Mouse (Mus musculus) testis, postnatal 10 days (tissue): ENCODE data around the gene 1110004F10Rik.
"Not testable (repeated sequence)": the region's sequence is repeated elsewhere in the genome, so short reads cannot be mapped to it uniquely, and the experiment has no call there.

ENCODE experiments used
- DNase-seq: peaks from one replicate; pipeline ENCODE4 v3.0.0; 2021; ENCODE audit warnings: low spot score

The 1110004F10Rik gene

DNA sequence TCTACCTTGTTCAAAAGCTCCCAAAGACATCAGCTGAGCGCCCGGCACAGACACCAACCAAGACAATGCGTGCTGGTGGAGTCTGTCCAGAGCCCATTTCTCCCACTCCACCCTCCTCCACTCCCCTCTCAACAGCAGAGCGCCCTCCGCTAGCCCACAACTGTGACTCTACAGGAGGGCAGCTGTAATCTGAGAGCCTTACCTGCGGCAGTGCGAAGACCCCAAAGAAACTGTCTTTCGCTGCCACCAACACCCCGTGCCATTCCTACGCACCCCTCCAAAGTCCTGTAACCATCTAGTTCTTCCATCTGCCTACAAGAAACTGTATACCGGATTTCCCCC lies at the start of gene 1110004F10Rik:
Gene 1110004F10Rik, plus strand, starts transcription at position 202 of the 342 bp plus-strand sequence.
- DNase-seq, result no peak

DNA sequence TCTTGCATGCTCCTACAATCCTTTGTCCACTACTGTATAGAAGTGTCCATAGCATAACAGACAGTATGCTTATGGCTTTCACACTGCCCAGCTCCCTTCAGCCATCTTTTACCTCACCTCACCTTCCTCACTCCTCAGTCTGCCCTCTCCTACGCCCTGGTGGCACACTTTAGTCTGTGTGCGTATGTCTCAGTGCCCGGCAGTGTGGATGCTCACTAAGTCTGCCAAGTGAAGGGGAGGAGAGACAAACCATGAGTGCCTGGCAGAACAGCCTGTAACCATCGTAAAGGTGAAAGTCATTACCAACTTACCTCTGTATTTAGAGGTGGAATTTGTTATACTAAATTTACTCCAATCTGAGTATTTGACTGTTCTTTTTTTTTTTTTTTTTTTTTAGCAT lies 36.5 kb upstream of the 1110004F10Rik start:
- no peak for DNase-seq

DNA sequence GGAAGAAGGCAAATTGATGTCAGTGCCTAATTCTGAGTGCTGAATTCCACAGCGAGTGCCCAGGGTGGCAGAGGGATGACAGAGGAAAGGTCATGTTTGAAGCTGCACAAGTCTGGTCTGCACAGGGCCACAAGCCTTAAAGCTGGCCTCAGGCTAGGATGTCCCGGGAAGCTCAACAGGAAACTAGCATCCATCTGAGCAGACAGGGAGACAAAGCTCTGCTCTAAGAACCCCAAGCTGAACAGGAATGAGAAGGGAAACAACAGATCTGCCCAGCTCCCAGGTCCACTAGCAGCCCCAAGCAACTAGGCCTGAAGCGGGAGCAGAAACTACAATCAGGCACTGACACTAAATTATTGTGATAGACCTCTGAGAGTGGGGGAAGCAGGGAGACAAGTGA lies 9.2 kb upstream of the 1110004F10Rik start:
- no peak for DNase-seq

DNA sequence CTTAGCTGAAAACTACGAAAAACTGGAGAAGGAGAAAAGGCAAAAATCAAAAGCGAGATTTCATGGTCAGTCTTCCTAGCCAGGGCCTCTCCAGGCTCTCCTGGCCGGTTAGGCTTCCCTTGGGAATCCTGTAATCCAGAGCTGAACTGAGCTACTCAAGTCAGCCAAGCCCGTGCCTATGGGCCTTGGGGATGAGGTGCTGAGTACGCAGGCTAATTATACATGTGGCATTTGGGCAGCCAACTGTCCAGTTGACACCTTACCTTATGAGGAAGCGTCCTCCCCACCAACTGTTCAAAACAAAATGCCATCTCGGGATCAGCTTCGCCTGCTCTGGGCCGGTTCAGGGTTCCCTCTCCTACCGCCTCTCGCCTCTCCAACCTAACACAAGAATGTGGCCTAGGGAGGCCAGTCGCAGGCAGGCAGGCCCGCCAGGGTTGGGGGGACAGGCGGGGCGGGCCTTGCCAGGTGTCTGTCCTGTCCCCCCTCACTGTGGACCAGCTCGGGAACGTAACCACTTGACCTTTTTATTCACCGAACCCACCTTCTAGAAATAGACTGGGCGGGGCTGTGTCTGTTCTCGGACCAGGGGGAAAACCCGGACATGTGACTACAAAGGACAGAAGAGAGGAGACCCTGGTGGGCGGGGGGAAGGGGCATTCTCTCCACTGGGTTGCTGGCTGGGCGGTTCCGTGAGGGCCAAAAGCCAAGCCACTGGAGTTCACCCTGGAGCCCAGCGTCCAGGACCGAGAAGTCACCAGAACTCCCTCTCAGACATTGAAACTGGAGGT lies 8.4 kb upstream of the 1110004F10Rik start:
- DNase-seq, result peak; percentile 69

DNA sequence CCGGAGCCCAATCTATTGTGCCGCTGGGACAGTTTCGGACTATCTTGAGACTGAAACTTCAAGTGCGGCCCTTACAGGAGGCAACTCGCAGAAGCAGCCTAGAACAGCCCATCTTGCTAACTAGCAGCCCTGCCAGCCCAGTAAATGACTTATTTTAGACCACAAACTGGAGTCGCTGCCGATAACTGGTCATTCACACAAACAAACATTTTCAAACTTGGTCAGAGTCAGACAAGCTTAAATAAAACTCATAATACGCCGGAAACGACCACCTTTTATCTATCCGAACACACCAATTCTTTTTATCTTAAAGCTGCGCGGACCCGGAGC lies 7.8 kb upstream of the 1110004F10Rik start:
- no peak for DNase-seq

DNA sequence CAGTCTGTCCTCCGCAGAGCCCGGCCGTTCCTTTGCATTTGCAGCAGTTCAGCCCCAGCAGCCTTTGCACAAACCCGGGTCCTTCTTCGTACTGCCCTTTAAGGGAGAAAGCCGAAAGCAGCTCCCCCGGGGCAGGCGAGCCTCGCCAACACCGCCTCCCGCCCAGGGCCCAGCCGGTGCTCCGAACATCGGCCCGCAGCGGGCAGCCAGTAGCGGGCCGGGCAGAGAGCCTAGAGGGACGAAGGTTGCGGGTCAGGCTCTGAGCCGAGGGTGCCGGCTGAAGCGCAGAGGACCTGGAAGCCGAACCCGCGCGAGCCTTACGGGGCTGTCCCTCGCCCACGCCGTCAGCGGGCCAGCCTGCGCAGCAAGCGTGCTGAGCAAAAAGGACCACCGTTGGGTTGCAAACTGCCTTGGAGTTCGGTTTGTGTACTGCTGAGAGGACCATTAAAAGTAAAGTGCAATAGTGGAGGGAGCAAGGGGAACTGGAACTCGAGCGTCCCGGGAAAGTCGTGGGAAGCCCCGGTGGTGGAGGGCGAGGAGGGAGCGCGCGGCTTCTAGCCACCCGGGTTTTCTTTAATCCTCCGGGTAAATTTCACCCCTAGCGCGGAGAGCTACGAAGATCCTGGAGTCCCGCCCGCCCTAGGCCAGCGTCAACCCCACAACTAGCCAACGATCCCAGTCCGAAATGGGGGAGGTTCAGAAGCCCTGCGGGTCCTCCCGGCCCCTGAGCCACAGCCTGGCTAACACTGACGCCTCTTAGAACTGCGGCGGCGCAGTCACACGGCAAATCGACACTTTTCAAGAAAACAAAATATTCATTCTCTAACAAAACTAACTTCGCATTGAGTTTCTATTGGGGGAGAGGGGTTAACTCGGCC lies 7.2 kb upstream of the 1110004F10Rik start:
- DNase-seq, result peak; percentile 75

DNA sequence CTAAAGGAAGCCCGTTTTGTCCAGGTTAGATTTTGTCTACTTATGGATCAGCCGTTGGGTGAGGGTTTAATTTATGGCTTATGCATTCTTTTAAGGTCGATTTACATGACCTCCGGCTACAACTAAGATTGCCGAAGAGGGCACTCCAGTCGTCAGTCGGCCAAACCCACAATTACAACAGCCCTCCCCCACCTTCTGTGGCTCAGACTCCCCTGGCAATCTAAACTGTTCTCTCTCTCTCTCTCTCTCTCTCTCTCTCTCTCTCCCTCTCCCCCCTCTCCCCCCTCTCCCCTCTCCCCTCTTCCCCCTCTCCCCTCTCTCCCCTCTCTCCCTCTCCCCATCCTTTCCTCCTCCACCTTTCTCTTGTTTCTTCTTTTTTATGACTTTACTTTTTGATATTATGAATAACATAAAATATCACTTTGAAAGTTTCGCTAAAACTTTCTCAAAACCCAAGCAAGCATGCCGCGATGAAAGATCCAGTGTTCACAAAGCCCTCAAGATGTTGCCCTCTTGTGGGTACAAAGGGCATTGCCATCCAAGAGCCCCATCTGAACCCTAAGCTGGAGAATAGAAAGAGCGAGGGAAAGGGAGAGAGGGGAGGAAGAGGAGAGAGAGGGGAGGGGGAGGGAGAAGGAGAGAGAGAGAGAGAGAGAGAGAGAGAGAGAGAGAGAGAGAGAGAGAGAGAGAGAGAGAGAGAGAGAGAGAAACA lies 6.4 kb upstream of the 1110004F10Rik start:
- peak; percentile 82 for DNase-seq

DNA sequence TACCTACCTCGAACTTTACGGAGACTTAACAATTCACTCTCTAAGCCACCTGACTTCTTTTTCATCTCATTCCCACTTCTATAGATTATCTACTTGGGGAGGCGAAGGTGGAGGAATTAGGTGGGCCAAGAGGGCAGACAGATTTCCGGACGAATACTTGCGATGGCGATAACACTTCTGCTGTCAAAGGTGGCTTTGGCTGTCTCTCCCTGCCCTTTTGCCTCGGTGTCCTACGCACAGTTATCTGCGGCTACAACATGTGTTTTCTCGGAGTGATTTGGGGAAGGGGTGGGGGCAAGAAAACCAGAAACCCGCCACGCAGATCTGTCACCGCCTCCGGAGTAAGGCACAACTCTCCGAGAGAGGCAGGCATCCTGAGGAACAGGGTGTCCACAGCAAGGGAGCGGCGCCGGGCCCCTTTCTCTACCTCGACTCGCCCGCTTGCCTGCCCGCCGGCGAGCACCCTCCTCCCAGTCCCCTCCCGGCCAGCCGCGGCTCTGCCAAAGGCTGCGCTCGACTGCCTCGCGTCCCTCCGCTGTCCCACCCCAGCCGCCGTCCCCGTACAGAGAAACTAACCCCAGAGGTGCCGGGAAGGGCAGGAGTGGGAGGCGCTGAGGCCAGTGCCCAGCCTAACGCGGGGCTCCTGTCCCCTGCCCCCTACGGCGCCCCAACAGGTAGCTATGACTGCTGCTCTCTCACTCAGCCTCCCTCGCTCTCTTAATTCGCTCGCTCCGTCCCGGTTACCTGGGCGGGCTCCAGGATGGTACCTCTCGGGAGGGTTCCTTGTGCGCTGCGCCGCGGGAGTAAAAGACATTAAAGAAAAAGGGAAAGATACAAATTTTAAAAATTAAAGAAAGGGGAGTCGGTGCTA lies 5.6 kb upstream of the 1110004F10Rik start:
- peak; percentile 78 for DNase-seq

DNA sequence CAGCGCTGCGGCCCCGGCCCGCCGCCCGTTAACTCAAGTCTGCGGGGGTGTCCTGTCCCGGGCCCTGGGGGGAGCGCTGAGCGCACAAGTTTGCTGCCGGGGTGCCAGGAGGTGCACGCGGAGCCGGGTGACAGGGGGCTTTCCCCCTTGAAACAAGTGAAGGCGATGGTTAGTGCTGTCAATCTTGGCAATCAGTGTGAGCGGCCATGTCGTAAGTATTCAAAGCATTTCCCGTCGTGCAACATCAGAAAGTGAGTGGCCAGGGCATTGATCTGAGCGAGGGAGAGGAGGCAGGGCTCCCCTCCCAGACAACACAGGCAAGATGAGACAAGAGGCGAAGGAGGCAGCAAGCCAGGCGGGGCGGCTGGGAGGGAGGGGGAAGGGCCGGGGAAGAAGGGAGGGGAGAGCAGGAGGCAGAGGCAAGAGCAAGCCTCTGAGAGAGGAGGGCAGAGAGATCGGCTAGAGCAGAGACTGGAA lies 4.9 kb upstream of the 1110004F10Rik start:
- peak; percentile 71 for DNase-seq

DNA sequence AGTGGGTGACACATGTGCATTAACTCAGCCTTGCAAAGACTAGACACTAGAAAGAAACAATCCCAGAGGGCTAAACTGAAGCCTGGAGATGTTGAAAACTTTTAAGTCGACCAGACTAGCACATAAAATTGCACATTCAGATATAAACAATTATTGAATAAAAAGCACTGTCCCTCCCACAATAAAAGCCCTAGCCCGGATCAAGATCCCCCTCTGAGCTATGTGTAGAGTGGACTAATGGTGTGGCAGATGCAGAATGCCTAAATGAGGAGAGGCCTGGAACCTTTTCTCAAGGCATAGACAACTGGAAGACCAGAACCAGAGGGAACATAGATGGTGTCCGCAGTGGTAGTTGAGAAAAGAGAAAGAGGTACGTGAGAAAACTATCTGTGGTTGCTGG lies 3.7 kb upstream of the 1110004F10Rik start:
- no peak for DNase-seq

DNA sequence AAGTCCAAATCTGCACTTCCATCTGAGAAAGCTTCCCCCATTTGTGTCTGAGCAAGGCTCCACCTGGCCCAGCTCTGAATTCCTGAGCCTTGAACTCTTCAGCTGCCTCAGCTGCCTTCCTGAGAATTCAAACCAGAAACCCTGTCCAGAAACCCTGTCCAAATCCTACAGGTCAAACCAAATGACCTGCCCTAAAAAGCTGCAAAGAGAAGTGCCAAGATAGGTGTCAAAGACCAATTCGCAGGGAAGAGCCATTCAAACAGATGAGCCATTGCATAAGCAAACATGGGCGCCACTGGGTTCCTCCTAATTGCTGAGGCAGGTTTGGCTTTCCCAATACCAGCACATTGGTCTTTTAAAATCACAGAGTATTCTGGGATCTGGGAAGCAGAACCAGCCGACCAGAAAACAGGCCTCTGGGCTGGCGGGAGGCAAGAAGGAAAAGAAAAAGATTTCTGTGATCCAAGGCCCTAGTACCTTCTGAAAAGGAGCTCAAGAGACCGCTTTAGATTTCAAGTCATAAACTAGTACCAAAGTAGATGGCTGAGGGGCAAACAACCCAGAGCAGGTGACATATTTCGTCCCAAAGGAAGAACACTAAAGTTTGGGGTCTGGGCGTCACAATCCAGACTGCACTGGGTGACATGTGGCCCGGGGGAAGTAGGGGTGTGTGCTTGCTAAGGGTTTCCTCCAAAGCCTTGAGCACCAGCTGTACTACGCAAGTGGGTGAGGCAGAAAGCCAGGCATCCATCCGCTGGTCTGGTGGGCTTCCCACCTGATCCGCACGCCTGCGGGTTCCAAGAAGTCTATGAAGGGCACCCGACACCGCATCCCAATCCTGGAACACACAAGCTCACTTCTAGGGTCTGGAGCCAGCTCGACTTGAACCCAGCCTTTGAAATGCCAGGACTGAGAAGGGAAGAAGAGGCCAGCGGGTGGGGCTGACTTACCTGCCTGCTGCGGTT lies 2.3 kb upstream of the 1110004F10Rik start:
- no peak for DNase-seq

DNA sequence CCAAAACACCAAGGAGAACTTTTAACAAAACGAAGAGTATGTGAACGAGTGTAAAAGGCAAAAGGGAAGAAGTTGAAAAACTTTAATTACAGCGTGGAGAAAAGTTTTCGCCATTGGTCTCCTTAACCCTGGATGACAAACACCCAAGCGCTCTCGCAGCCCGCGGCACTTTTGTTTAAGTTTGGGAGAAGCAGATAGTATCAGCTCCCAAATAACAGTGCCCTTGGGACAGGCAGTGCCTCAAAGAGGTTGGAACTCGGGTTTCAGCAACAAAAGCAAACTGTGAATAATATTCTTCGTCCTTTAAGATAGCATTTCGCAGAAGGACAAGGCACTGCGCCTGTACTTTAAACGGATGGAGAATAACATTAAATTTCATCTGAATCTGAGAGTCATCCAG lies 1.2 kb upstream of the 1110004F10Rik start:
- no peak for DNase-seq

DNA sequence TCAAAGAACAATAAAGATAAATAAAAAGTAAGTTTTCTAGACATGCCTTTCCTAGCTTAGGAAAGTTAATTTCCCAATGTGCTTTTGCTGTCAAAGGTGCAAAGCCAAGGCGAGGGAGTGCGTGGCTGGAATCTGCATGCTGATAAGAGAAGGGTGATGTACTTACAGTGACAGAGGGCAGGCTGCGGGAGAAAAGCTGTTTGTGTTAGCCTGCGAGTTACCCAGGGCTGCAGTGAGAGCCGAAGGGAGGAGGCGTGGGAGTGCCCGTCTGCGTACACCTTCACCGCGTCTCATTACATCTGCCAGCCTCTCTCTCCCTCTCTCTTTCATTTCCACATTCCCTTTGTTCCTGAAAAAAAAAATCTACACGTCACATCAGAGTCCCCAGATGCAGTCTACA lies 686 bp upstream of the 1110004F10Rik start, which contains the start of gene Sox6:
Gene Sox6, minus strand, starts transcription at position 286 of the 400 bp plus-strand sequence.
- DNase-seq, result peak; percentile 67

DNA sequence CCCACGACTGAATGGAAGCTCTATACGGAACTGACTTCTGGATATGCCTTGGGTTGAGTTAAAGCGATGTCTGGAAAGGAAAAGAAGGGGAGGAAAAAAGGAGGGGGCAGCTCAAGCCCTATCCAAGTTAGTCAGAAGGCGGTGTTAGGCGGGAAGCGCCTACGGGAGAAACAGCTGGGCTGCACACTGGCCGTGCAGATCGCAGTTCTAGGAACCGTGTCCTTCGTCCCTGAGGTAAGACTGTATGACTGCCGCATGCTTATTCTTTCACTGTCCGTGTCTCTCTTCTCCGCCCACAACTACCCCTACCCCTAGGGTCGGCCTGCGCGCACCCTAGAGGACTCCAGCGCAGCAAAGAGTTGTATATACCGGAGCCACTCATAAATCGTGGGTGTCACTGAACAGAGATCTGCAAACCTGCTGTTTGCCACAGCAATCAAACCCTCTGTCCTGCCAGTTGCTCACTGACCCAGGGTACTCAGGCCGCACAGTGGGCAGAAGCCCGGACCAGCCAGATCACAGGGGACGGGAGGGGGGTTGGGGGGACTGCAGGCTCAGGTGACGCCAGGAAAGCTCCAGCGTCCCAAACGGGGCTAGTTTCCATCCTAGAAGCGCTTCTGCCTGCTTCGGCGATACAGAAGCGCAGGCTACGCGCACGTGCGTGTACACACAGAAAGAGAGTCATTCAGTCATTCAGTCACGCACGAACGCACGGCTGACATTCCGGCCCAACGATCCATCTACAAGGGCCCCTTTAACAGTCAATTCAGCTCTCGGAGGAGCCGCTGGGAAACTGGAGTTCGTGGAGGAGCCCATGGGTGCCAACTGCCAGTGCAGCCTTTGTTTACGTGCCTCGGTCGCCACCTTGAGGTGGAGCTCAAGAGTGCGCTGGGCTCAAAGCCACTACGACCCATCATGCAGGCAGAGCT lies 605 bp downstream of the 1110004F10Rik start:
- peak; percentile 88 for DNase-seq

DNA sequence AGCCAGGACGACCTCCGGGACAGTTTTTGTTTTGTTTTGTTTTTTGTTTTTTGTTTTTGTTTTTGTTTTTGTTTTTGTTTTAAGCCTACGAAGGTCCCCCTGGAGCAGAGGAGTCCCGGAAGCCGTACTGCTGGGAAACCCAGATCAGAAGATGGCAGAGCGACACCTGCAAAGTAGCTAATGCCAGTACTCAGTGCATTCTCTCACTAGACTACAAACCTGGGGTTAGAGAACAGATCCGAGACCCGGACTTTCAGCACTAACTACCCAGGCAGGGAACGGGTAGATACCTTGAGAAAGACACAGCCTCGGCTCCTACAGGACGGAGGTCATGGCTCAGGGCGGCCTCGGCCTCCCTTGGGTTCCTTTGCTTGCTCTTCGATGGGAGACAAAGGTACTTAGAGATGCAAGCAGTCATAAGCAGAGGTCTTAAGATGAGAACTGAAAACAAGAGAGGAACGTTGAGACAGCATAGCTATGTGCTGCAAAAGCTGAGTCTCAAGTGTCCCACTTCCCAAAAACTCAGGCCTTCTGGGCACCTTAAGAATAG lies 1.3 kb downstream of the 1110004F10Rik start:
- no peak for DNase-seq

DNA sequence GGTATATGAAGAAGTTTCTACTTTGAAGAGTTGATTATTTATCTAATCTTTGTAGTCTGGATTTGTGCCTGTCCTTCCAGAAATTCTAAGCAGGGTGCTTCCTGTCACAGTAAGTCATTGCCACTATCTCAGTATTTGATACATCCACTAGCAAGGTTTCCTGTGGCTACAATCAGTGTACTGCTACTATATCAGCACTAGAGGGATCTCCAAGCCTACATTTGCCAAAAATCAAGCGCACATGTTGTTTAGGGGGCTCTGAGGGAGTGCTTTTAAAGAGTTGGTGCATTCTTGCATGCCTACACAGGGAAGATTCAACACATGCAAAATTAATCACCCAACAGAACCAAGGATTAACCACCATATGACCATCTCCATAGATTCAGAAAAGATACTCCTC lies 21.5 kb downstream of the 1110004F10Rik start:
- DNase-seq, result no peak

DNA sequence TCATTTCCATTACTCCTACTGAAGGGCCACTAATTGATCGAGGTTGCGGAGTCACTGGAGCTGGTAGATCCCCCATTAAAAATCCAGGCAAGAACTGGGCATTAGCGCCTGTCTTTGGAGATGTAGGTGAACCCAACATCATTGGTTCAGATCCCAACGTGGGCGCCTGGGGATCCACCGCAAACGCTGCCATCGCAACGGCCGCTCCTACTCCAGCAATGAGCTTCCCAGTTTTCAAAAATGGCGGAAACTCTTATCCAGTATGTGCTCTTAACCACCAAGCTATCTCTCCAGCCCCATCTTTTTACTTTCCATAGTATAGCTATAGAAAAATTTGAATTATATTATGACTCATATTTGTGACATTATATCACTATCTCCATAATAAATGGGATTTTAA lies 45.2 kb downstream of the 1110004F10Rik start, which contains the start of gene Gm4353:
Gene Gm4353, minus strand, starts transcription at position 270 of the 400 bp plus-strand sequence.
- DNase-seq, result not testable (repeated sequence)

DNA sequence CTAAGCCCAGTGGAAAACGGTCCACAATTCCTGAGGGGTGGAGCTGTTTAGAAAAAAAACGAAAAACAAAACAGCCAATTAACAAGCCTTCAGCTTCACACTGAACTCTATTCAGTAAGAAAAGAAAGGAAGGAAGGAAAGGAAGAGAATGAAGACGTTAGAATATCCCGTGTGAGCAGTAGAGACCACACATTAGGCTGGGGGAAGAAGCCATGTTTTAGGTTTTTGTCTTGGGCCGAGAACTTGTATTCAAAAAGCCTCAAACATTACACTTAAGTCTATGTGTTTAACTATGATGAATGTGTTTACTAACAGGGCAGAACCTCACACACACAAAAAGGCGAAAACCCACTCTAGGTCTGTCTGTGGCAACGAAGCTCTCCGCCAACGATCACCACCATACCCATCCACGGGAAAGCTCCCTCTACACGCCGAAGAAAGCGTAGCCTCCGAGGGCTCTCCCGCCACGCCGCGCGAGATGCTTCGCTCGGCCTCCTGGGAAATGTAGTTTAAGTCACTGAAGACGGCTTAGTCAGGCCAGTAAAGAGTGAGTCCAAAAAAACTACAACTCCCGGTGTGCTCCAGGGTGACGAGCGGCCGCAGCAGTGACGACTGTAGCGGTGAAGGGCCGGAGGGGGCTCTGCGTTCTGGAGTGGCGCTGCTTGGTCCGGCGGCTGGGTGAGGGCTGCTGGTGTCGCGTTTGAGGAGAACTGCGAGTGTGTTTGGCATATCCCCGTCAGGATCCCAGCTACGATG lies 53.7 kb downstream of the 1110004F10Rik start:
- DNase-seq, result peak; percentile 91
